Mouse (Mus musculus): ENCODE measurements around the gene Gm16253. TPM values are rescaled to one million over a fixed set of nuclear protein-coding genes. Genes with fewer than 3 reads are reported as not detected.

Gm16253 gene
- 0.48 and 0.55 TPM in 2 replicates for polyA plus RNA-seq (2015; fragmentation: Nextera tagmentation; extraction: Ambion mirVana)

DNA sequence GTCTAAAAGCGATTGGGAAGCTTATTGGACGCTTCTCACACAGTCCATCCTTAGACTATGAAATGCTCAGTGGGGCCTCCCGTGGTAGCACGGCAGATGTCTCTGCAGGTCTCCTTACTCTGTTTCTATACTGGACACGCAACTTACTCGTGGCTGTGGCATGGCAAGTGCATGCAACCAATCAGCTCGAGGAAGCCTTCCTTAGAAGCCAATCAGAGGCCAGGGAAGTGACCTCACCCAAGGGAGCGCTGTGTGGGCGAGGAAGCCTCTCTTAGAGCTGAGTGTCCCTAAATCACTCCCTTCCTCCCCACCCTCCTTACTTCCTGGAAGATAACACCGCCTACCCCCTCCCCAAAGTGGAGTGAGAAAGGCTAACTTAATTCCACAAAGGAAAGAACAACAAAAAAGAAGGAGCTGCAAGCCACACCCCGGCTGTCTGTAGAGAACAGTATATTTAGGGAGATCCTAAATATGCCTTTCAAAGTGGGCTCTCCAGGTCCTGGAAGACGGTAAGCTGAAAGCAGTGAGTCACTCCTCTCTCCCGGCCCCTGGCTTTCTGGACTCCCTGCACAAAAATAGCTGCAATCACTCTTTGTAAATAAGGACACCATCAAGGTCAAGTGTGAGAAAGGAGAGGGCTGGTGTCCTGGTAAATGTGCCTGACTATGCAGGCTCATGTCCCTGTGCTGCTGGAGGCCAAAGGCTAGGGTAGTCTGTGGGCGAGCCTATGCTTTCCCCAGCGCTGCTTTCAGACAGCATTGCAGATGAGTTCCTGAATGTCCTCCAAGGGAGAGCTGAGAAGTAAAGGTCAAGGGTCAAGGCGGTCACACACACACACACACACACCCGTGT, at the start of gene Gm16253:
Gene Gm16253 (plus strand): TSS at position 295 of the 852 bp plus-strand sequence.
- no peaks in the 10 kb centered on the region for H3K36me3 ChIP-seq (ENCODE audit: control insufficient read depth, insufficient read depth)
- ATAC-seq (ENCODE audit: low read depth) = peak; percentile 89
- H3K27ac ChIP-seq (ENCODE audit: low read length) = peak within 1 kb of the TSS; percentile 78
- H3K4me1 ChIP-seq (ENCODE audit: control insufficient read depth, low read depth, low read length) = peaks cover 34% of the 10 kb centered on the region
- peak within 1 kb of the TSS; percentile 77 for H3K4me2 ChIP-seq (ENCODE audit: low read depth, low read length)
- H3K27me3 ChIP-seq (ENCODE audit: control insufficient read depth, insufficient read depth, low read depth, low read length) = no peaks in the 10 kb centered on the region
- no peaks in the 10 kb centered on the region for H3K9me3 ChIP-seq (replicated peaks; ENCODE audit: control insufficient read depth, low read length)
- peak within 1 kb of the TSS; percentile 55 for H3K9ac ChIP-seq (ENCODE audit: low read depth, low read length)
- 14% methylated on average over 17 of the region's 17 CpGs for WGBS (ENCODE audit: insufficient replicate concordance)
- H3K4me3 ChIP-seq (ENCODE audit: low read depth, low read length) = peak within 1 kb of the TSS; percentile 50

DNA sequence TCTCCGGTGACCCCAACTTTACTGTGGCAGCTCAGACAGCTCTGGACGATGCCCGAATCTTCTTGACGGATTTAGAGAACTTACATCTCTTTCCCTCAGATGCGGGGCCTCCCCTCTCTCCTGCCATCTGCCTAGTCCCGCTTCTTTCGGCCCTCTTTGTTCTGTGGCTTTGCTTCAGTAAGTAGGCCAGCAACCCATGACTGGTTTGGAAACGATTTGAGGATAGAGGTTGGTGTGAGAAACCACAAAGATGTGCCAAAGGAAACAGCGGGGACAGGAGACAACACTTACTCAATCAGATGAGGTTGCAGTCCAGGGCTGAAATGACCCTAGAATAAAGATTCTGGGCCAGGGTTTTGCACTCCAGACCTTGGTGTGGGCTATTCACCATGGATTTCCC, 48.3 kb upstream of the Gm16253 start:
- Histone ChIP-seq H3K9ac (ENCODE audit: low read depth, low read length) (no peak overlapping the region), H3K4me1 (ENCODE audit: control insufficient read depth, low read depth, low read length) (peaks cover 2% of the 10 kb centered on the region; the same call in 1 of the 2 replicates), H3K9me3 (replicated peaks; ENCODE audit: control insufficient read depth, low read length) (no peaks in the 10 kb centered on the region), H3K36me3 (ENCODE audit: control insufficient read depth, insufficient read depth) (no peaks in the 10 kb centered on the region), H3K27me3 (ENCODE audit: control insufficient read depth, insufficient read depth, low read depth, low read length) (peaks cover 39% of the 10 kb centered on the region), H3K27ac (ENCODE audit: low read length) (no peak overlapping the region), H3K4me2 (ENCODE audit: low read depth, low read length) (no peak overlapping the region), H3K4me3 (ENCODE audit: low read depth, low read length) (no peak overlapping the region)
- WGBS (ENCODE audit: insufficient replicate concordance) = 42% methylated on average over 9 of the region's 9 CpGs
- ATAC-seq (ENCODE audit: low read depth) = no peak

DNA sequence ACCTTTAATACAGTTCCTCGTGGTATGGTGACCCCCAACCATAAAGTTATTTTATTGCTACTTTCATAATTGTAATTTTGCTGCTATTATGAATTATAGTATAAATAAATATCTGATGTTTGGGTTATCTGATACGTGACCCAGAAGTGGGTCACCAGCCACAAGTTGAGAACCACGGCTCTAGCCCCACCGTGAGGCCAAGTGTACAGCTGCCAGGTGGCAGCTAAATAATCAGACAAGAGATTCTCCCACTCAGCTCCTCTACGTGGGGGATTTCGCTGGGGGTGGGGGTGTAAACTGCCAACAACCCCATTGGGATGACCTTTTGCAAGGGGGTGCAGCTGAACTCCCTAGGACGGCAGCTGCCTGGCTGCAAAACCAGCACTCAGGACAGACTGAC, 44.7 kb upstream of the Gm16253 start:
- no peaks in the 10 kb centered on the region for H3K9me3 ChIP-seq (replicated peaks; ENCODE audit: control insufficient read depth, low read length)
- H3K27ac ChIP-seq (ENCODE audit: low read length) = no peak overlapping the region
- H3K4me3 ChIP-seq (ENCODE audit: low read depth, low read length) = no peak overlapping the region
- no peak overlapping the region for H3K9ac ChIP-seq (ENCODE audit: low read depth, low read length)
- no peak for ATAC-seq (ENCODE audit: low read depth)
- 45% methylated on average over 7 of the region's 7 CpGs for WGBS (ENCODE audit: insufficient replicate concordance)
- peaks cover 18% of the 10 kb centered on the region for H3K27me3 ChIP-seq (ENCODE audit: control insufficient read depth, insufficient read depth, low read depth, low read length)
- no peaks in the 10 kb centered on the region for H3K36me3 ChIP-seq (ENCODE audit: control insufficient read depth, insufficient read depth)
- H3K4me1 ChIP-seq (ENCODE audit: control insufficient read depth, low read depth, low read length) = 0 out of 2 replicates have a peak, but pooled peaks cover 2% of the 10 kb centered on the region
- no peak overlapping the region for H3K4me2 ChIP-seq (ENCODE audit: low read depth, low read length)

DNA sequence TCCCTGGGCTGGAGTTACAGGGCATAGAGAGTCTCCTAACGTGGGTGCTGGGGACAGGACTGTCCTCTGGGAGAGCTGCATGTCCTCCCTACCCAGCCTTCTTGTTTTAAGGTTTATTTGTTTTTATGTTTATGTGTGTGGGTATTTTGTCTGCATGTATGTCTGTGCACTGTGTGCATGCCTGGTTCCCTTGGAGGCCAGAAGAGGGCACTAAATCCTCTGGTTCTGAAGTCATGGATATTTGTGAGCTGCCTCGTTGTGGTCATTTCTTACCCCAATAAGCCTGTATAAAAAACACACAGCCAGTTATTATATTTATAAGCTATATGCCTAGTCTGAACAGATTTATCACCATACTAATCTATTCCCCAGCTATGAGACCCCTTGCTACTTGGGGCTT, 42.5 kb upstream of the Gm16253 start:
- Histone ChIP-seq H3K4me1 (ENCODE audit: control insufficient read depth, low read depth, low read length) (no peaks in the 10 kb centered on the region), H3K36me3 (ENCODE audit: control insufficient read depth, insufficient read depth) (no peaks in the 10 kb centered on the region), H3K9me3 (replicated peaks; ENCODE audit: control insufficient read depth, low read length) (no peaks in the 10 kb centered on the region), H3K27ac (ENCODE audit: low read length) (no peak overlapping the region), H3K9ac (ENCODE audit: low read depth, low read length) (no peak overlapping the region), H3K4me2 (ENCODE audit: low read depth, low read length) (no peak overlapping the region), H3K4me3 (ENCODE audit: low read depth, low read length) (no peak overlapping the region), H3K27me3 (ENCODE audit: control insufficient read depth, insufficient read depth, low read depth, low read length) (no peaks in the 10 kb centered on the region; the same call in 1 of the 2 replicates)
- 34% methylated on average over 2 of the region's 2 CpGs for WGBS (ENCODE audit: insufficient replicate concordance)
- ATAC-seq (ENCODE audit: low read depth) = no peak

DNA sequence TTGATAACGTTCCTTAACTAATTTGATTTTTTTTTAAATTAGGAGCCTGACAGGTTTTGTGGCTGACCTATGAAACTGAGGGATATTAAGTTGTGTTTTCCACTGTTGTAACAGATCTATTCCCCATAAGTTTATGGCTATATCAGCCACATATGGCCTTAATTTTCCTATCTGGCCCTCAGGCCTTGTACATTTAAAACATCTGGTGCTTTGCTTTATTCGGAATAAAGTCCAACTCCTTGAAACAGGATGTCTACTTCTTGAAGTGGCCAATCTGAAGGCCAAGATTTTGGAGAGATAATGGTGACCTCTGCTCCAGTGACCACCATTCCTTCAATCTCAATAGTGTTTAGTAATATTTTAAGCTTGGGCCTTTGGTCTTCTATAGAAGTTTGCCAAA, 37.5 kb upstream of the Gm16253 start:
- Histone ChIP-seq H3K4me3 (ENCODE audit: low read depth, low read length) (no peak overlapping the region), H3K27me3 (ENCODE audit: control insufficient read depth, insufficient read depth, low read depth, low read length) (no peaks in the 10 kb centered on the region), H3K4me2 (ENCODE audit: low read depth, low read length) (no peak overlapping the region), H3K9me3 (replicated peaks; ENCODE audit: control insufficient read depth, low read length) (no peaks in the 10 kb centered on the region), H3K36me3 (ENCODE audit: control insufficient read depth, insufficient read depth) (no peaks in the 10 kb centered on the region), H3K27ac (ENCODE audit: low read length) (no peak overlapping the region), H3K9ac (ENCODE audit: low read depth, low read length) (no peak overlapping the region), H3K4me1 (ENCODE audit: control insufficient read depth, low read depth, low read length) (no peaks in the 10 kb centered on the region)
- WGBS (ENCODE audit: insufficient replicate concordance) = 59% methylated on average over 2 of the region's 2 CpGs
- ATAC-seq (ENCODE audit: low read depth) = no peak

DNA sequence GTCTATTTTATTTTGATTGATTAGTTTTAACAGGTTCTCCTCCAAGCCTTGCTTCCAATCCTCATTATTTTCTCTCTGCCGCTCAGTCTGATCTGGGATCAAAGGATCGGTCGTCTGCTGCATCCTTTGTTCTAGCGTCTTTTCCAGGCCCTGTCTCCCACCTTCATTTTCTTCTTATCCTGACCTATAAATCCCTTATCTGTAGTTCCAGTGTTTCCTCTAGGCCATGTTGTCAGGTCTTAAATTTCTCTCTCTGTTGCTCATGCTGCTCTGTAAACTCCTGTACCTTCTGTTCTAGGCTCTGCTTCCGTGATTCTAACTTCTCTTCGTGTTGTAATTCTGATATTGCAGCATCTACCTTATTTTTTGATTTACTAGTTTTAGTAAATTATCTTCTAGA, 36.0 kb upstream of the Gm16253 start:
- Histone ChIP-seq H3K9me3 (replicated peaks; ENCODE audit: control insufficient read depth, low read length) (no peaks in the 10 kb centered on the region), H3K4me1 (ENCODE audit: control insufficient read depth, low read depth, low read length) (no peaks in the 10 kb centered on the region), H3K4me2 (ENCODE audit: low read depth, low read length) (no peak overlapping the region), H3K27me3 (ENCODE audit: control insufficient read depth, insufficient read depth, low read depth, low read length) (no peaks in the 10 kb centered on the region), H3K4me3 (ENCODE audit: low read depth, low read length) (no peak overlapping the region), H3K27ac (ENCODE audit: low read length) (no peak overlapping the region), H3K36me3 (ENCODE audit: control insufficient read depth, insufficient read depth) (no peaks in the 10 kb centered on the region), H3K9ac (ENCODE audit: low read depth, low read length) (no peak overlapping the region)
- ATAC-seq (ENCODE audit: low read depth) = no peak
- 41% methylated on average over 6 of the region's 6 CpGs for WGBS (ENCODE audit: insufficient replicate concordance)

DNA sequence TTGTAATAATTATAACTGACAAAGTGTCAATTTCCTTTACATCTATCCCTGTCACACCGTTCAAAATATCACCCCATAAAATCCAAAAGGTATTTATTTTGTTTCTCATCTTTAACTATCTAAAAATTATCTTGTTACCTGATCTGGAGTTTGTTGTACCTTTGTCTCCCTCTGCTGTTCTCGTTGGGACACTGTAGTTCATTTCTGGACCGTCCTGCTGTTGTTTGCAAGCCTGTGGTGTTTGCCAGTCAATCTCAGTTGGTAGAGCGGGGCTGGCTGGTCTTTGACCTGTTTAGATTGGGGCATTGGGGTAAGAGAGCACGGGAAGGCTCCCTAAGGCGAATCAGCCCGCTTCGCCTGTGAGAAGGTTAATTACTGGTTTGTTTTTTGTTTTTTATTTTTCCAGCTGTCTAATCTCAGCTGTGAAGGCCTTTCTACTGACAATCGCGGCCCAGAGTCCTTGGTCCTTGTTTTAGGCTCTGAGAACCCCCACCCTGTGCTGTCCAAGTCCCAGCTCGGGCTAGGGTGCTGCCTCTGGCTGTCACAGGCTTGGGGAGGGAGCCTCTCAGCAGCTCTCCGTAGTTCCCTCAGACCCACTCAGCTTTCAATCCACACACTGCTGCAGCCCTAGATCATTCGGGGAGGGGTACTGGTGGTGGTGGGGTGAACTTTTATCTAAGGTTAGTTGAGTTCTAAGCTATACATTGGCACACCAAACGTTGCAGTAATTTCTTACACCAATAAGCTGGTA, 35.3 kb upstream of the Gm16253 start:
- Histone ChIP-seq H3K27me3 (ENCODE audit: control insufficient read depth, insufficient read depth, low read depth, low read length) (no peaks in the 10 kb centered on the region), H3K9ac (ENCODE audit: low read depth, low read length) (no peak overlapping the region; the same call in 1 of the 2 replicates), H3K4me1 (ENCODE audit: control insufficient read depth, low read depth, low read length) (no peaks in the 10 kb centered on the region), H3K27ac (ENCODE audit: low read length) (no peak overlapping the region), H3K9me3 (replicated peaks; ENCODE audit: control insufficient read depth, low read length) (no peaks in the 10 kb centered on the region), H3K36me3 (ENCODE audit: control insufficient read depth, insufficient read depth) (no peaks in the 10 kb centered on the region), H3K4me3 (ENCODE audit: low read depth, low read length) (no peak overlapping the region), H3K4me2 (ENCODE audit: low read depth, low read length) (no peak overlapping the region)
- ATAC-seq (ENCODE audit: low read depth) = peak; percentile 53; the same call in 1 of the 2 replicates
- 28% methylated on average over 14 of the region's 14 CpGs for WGBS (ENCODE audit: insufficient replicate concordance)

DNA sequence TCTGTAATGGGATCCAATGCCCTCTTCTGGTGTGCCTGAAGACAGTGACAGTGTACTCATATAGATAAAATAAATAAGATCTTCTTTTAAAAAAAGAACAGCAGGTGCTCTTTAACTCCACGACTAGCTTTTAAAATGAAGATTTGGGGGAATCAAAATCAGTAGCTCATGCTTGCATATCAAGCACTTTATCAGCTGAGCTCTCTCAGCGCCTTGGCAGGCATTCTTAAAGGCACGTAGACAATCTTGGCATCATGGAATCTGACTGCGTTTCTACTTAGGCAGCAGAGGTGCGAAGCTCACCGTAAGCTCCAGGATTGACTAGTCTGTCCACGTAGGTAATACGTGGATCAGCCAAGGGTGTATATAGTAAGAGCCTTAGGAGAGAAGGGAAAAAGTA, 34.2 kb upstream of the Gm16253 start:
- Histone ChIP-seq H3K27ac (ENCODE audit: low read length) (no peak overlapping the region), H3K36me3 (ENCODE audit: control insufficient read depth, insufficient read depth) (no peaks in the 10 kb centered on the region), H3K9ac (ENCODE audit: low read depth, low read length) (no peak overlapping the region), H3K27me3 (ENCODE audit: control insufficient read depth, insufficient read depth, low read depth, low read length) (no peaks in the 10 kb centered on the region), H3K4me1 (ENCODE audit: control insufficient read depth, low read depth, low read length) (no peaks in the 10 kb centered on the region), H3K4me3 (ENCODE audit: low read depth, low read length) (no peak overlapping the region), H3K4me2 (ENCODE audit: low read depth, low read length) (no peak overlapping the region), H3K9me3 (replicated peaks; ENCODE audit: control insufficient read depth, low read length) (no peaks in the 10 kb centered on the region)
- 65% methylated on average over 8 of the region's 8 CpGs for WGBS (ENCODE audit: insufficient replicate concordance)
- no peak for ATAC-seq (ENCODE audit: low read depth)

DNA sequence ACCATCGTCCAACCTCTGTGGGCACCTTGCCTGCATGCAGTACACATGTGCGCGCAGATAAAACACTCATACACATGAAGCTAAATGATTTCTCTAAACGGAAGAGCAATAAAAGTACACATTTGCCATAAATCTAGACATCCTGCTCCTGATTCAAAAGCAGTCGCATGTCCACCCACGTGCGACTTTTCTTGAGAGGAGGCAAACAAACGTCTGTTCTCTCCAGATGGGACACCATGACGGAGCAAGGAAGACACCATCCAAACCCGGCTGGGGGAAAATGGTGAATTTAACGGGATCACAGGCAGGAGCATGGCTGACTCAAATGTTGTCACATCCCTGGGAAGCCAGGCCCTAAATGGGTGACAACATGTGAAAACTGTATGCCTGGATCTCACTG, 33.4 kb upstream of the Gm16253 start:
- Histone ChIP-seq H3K9me3 (replicated peaks; ENCODE audit: control insufficient read depth, low read length) (no peaks in the 10 kb centered on the region), H3K4me1 (ENCODE audit: control insufficient read depth, low read depth, low read length) (no peaks in the 10 kb centered on the region), H3K9ac (ENCODE audit: low read depth, low read length) (no peak overlapping the region), H3K4me2 (ENCODE audit: low read depth, low read length) (no peak overlapping the region), H3K36me3 (ENCODE audit: control insufficient read depth, insufficient read depth) (no peaks in the 10 kb centered on the region), H3K27me3 (ENCODE audit: control insufficient read depth, insufficient read depth, low read depth, low read length) (no peaks in the 10 kb centered on the region), H3K27ac (ENCODE audit: low read length) (no peak overlapping the region), H3K4me3 (ENCODE audit: low read depth, low read length) (no peak overlapping the region)
- no peak for ATAC-seq (ENCODE audit: low read depth)
- WGBS (ENCODE audit: insufficient replicate concordance) = 71% methylated on average over 11 of the region's 11 CpGs

Measured in liver, embryonic 16.5 days (tissue).